Mouse (Mus musculus): Measurements from ENCODE around the gene Dusp23.

DNA sequence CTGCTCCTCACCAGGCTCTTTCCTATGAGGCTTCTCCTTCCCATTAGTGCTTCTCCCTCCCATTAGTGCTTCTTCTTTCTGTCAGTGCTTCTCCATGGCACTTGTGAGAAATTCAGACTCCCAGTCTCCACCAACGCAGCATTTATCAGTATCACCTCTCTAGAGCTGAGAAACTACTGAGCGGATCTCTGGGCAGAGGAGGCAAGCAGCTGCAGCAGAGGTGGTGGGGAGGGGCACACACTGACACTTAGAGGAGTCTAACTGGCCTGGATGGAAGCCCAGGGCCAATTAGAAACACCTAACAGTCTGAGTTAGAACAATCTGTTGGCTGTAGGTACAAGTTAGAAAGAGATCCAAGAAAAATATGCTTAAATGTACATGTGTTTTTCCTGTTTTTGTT is 6.0 kb upstream of the Dusp23 start:
- TF ChIP-seq CTCF (IDR thresholded peaks at IDR 0.05; ENCODE audit: low read depth) = no peak
- TF ChIP-seq EP300 (optimal IDR thresholded peaks at IDR 0.05) = no peak
